Mouse (Mus musculus): ENCODE measurements around the gene Mien1.

Gene Mien1

GRCm38 (mm10) chr11:98459860-98460259, 21.1 kb upstream of the Mien1 start:
- no peak for DNase-seq (ENCODE audit: low spot score)

GRCm38 (mm10) chr11:98459071-98459741, 20.4 kb upstream of the Mien1 start:
- no peak for DNase-seq (ENCODE audit: low spot score)

DNA sequence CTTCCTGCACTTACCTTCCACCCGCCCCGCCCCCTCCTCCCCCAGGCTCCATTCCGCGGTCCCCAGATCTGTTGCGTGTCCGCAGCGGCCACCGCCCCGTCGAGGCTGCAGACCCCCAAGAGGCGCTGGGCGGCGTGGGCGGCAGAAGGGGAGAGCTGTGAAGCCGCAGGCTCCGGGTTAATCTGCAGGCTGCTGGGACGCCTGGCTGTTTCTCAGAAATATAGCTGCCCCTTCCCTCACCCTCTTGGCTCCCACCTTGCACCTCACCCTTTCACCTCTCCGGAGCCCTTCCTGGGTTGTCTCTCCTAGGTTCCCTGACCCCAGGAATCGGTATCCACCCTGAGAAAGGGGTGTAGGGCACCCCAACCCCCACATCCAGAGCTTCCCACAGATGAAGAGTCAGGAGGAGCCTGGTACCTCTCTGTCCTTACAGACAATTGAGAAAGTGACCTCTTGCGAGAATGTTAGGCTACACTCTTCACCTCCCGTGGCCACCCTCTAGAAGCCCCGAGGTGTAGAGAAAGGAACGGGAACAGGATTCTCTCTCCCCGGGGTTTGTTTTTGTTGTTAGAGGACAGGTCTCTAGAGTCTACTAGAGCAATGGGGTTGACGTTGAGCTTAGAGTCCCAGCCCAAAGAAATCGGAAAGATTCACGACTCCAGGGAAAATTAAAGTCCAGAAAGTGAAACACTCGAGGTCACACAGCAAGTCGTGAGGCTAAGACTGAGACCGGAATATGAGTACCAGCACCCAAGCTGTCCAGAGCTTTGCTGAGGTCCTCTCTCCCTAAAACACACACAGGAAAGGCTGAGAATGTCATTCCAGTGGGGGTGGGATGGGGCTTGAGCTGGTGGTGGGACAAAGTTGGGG, 19.6 kb upstream of the Mien1 start:
- DNase-seq (ENCODE audit: low spot score): no peak

- peak; percentile 87 for DNase-seq (ENCODE audit: low spot score)
Measured at GRCm38 (mm10) chr11:98457367-98458120, 18.8 kb upstream of the Mien1 start.

DNA sequence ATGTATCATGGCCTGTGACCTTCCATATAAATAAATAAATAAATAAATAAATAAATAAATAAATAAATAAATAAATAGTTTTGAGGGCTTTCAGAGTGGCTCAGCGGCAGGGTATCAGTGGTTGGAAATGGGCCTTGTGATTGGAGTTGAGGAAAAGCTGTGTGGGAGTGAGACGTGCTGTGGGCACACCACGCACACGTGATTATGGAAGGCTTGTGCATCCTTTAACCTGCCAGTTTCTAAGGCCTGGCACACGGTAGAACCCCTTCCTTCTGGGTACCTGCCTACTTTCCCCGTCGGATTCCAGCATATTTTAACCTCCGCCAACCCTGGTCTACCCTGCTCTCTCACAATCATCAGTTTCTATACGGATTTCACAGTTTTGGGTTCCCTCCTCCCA, 18.2 kb upstream of the Mien1 start:
- no peak for DNase-seq (ENCODE audit: low spot score)

DNA sequence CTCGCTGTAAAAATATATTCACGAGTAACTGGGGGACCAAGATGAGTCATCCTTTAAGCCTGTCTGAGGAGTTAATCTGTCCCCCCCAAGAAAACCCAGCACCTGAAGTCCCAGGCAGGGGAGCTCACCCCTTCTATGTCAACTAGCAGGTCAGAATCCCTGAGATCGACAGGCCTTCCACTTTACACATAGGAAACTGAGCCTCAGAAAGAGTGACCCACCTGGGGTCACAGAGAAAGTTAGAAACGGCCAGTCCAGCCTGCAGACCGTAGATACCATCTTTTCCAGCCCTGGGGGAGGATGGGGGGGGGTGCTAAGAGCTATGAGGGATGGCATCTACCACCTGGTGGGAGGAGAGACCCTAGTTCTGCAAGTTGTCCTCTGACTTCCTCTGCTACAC, 17.8 kb upstream of the Mien1 start:
- DNase-seq (ENCODE audit: low spot score): no peak

DNA sequence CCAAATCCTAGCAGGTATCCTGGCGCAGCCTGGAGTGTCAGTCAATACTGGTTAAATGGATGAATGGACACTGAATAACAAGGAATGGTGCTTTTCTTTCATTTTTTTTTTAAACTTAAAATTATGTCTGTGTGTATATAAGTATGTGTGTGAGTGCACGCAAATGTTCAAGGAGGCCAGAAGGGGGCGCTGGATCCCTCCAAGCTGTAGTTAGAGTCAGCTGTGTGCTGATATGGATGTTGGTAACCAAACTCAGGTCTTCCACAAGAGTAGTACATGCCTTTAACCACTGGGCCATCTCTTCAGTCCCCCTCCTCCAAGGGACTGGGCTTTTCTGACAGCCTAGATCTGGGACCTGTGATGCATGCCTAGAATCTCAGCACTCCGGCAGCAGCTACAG, 16.7 kb upstream of the Mien1 start:
- no peak for DNase-seq (ENCODE audit: low spot score)

GRCm38 (mm10) chr11:98449921-98450771, 11.4 kb upstream of the Mien1 start:
- DNase-seq (ENCODE audit: low spot score): no peak

GRCm38 (mm10) chr11:98449419-98449818, 10.6 kb upstream of the Mien1 start:
- DNase-seq (ENCODE audit: low spot score): no peak

DNA sequence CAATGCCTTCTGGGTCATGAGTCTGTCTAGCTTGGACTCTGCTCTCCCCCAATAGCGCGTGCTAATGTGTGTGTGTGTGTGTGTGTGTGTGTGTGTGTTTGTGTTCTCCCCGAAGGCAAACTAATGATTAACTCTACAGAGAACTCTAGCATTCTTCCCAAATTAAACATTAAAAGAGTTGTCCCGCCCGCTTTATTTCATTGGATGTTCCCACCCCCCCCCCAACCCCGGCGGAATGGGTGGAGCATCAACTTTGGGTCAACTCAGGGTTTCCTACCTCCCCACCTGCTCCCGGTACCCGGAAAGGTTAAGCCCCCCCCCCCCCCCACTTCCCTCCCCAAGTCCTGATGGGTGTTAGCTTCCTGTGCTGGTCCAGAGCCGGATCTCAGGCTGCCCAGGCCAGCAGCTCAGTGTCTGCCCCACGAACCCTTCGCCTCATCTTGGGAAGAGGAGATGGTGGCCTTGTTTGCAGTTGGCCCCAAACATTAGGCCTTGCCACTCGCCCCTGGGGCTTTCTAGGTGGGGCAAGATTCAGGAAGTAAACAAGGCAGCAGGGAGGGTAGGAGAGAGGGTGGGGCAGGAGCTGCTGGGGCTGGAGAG, 9.5 kb upstream of the Mien1 start:
- no peak for DNase-seq (ENCODE audit: low spot score)

- DNase-seq (ENCODE audit: low spot score): no peak
Measured at GRCm38 (mm10) chr11:98447475-98447834, 8.7 kb upstream of the Mien1 start.

GRCm38 (mm10) chr11:98446562-98447474, 8.0 kb upstream of the Mien1 start:
- DNase-seq (ENCODE audit: low spot score): no peak

DNA sequence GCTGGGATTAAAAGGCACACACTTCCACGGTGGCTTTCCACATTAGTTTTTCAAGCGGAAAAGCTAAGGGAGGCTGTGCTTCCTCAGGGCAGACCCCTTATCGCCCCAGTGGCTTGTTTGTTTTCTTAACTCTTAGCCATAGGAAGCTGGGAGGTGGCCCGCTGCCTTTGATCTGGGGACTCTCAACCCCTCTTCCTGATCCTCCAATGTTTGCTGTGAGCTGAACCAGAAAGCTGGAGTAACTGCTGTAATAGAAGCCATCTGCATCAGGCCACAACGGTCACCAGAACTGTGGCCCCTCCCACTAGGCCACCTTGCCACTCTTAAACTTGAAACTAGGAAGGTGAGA, 7.4 kb upstream of the Mien1 start, which contains the start of gene Grb7:
TSS of gene Grb7 (plus strand) at position 182 of the 349 bp plus-strand sequence.
- no peak for DNase-seq (ENCODE audit: low spot score)

- DNase-seq (ENCODE audit: low spot score): no peak
Measured at GRCm38 (mm10) chr11:98445679-98446078, 6.9 kb upstream of the Mien1 start.

- DNase-seq (ENCODE audit: low spot score): no peak
Measured at GRCm38 (mm10) chr11:98445238-98445637, 6.4 kb upstream of the Mien1 start.

DNA sequence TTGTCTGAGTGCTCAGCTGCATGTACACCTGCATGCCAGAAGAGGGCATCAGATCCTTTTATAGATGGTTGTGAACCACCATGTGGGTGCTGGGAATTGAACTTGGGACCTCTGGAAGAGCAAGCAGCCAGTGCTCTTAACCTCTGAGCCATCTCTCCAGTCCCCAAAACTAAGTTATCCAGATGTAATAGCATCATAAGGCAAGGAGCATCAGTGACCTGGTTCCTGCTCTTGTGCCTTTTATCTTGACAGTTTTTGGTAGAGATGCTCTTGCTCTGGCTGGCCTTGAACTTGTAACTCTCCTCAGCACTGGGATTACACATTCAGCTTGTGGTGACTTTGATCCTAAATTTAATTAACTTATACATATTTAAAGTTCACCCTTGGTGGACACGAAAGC, 4.9 kb upstream of the Mien1 start:
- DNase-seq (ENCODE audit: low spot score): no peak

DNA sequence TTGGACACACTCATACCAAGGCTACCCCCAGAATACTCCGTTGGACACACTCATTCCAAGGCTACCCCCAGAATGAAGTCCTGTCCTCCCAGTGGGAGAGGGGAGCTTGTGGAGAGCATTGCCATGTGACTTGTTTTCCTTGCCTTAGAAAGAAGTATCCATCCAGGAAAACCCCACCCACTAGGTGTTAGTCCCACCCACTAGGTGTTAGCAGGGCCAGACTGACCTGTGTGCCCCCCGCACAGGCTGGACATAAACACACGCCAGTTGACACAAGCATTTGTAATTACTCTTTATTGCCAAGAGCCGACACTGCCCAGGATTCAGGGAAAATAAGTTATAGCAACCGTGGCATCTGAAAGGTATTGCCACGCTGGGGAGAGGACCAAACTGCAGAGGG, 1.4 kb downstream of the Mien1 start:
- DNase-seq (ENCODE audit: low spot score): no peak

GRCm38 (mm10) chr11:98435723-98436122, 3.1 kb downstream of the Mien1 start:
- DNase-seq (ENCODE audit: low spot score): no peak

- no peak for DNase-seq (ENCODE audit: low spot score)
Measured at GRCm38 (mm10) chr11:98431743-98432502, 6.9 kb downstream of the Mien1 start.

GRCm38 (mm10) chr11:98428436-98428835, 10.4 kb downstream of the Mien1 start:
- DNase-seq (ENCODE audit: low spot score): no peak

All from MN1 (cell line).